Mouse (Mus musculus) lung, adult 18-20 months (tissue): ENCODE measurements around the gene Tufm.

Experiments
- DNase-seq, 2 experiments: peaks; one replicate each; pipeline ENCODE4 v3.0.0; 2022; ENCODE audit warnings: mixed read lengths in 2 of 2

Gene Tufm

DNA sequence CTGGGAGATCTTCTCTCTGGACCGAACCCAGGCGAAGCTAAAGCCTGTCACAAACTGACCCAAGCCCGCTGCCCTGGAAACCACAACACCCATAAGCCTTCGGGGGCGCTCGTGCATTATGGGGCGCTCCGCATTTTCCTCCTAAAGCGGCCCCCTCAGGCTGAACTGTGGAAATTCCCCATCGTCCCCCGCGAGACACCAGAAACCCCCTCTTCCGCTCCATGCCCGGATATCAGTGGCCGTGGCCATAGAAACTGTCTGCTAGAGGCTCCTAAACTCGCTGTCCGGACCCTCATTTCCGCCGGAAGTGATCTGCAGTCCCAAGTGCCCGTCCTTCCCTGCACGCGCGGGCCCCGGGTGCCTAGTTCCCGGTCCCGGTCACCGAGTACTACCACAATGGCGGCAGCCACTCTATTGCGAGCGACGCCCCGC is at the start of gene Tufm:
TSS of gene Tufm (plus strand) at position 310 of the 432 bp plus-strand sequence.
- DNase-seq, result peak; percentile 97 to 98

- no peak for DNase-seq
Observed at GRCm38 (mm10) chr7:126440134-126440533, 47.0 kb upstream of the Tufm start.

DNA sequence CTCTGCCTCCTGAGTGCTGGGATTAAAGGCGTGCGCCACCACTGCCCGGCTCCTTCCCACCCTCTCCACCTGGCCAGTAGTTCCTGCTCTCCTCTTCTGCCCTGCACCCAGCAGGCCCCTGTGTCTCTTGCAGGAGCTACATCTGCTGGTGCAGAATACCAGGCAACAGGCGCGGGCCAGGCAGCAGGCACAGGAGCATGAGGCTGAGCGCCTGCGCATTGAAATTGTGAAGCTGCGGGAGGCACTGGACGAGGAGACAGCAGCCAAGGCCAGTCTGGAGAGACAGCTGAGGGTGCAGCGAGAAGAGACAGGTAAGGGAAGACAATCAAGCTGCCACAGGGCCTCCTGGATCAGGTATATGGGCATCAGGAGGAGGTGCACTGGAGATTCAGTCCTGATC is 43.2 kb upstream of the Tufm start:
- no peak for DNase-seq

DNA sequence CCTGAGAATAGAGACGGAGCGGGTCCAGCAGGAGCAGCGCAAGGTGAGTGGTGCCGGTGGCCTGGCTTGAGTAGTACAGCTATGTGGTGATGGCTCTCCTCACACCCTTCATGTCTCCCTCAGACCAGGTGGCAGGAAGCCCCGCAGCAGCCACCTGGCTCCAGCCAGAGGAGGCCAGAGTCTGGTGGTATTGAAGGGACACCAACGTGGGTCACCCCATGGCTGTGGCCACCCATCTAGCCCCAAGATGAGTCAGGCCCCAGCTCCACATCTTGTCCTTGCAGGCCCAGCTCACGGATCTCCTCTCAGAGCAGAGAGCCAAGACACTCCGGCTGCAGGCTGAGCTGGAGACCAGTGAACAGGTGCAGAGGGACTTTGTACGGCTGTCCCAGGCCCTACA is 42.6 kb upstream of the Tufm start:
- no peak for DNase-seq

GRCm38 (mm10) chr7:126445104-126445815 is 41.9 kb upstream of the Tufm start:
- DNase-seq, result no peak

DNA sequence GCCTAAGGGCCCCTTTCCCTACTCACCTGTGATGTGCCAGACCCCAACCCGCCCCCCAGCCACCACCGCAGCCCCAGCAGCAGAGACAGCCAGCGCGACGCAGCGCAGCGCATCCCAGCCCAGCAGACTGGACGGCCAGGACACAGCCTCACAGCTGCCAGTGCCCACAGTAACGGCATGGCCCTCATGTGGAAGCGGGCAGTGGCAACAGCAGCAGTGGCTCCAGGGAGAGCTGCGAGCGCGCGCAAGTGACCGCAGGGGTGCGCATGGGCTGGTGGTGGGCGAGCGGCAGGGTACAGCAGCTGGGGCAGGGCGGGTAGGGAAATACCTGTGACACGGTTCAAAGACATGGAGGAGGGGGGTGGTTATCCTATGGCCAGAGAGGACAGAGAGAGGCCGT is 40.9 kb upstream of the Tufm start:
- no peak for DNase-seq

DNA sequence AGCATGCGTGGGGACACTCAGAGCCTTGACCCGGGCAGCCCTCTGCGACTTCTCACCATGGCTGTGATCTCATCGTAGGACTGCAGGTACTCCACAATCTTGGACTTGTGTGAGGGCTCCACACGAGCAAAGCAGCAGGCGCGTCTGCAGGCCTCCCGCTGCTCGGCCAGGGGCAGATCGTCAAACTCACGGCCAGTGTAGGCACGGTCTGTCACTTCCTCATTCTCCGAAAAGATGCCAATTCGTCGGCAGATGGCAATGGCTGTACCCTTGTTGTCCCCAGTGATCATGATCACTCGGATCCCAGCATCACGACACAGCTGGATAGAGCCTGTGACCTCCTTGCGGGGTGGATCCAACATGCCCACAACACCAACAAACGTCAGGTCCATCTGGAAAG is 38.7 kb upstream of the Tufm start:
- DNase-seq, result no peak

- DNase-seq, result no peak
Observed at GRCm38 (mm10) chr7:126449991-126450390, 37.2 kb upstream of the Tufm start.

- DNase-seq, result no peak
Observed at GRCm38 (mm10) chr7:126450641-126451040, 36.5 kb upstream of the Tufm start.

DNA sequence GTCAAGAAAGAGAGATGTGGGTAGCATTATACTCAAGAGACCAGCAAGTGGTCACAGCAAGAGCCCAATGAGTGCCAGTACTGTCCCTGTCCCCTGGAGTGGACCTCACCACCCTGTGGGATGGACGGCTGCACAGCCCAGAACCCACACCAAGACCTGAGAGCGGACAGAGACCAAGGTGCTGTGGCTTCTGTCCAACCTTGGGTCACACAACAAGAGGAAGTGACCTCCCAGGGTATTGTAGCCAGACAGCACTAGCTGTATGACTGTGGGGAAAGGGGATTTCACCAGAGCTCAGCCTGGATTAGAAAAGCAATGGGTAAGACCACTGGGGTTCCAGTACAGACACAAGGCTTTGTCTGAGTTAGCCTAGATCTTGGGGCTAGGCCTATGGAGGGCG is 34.9 kb upstream of the Tufm start:
- no peak for DNase-seq

GRCm38 (mm10) chr7:126453861-126454260 is 33.3 kb upstream of the Tufm start:
- no peak for DNase-seq

GRCm38 (mm10) chr7:126455242-126455641 is 31.9 kb upstream of the Tufm start:
- DNase-seq, result no peak

DNA sequence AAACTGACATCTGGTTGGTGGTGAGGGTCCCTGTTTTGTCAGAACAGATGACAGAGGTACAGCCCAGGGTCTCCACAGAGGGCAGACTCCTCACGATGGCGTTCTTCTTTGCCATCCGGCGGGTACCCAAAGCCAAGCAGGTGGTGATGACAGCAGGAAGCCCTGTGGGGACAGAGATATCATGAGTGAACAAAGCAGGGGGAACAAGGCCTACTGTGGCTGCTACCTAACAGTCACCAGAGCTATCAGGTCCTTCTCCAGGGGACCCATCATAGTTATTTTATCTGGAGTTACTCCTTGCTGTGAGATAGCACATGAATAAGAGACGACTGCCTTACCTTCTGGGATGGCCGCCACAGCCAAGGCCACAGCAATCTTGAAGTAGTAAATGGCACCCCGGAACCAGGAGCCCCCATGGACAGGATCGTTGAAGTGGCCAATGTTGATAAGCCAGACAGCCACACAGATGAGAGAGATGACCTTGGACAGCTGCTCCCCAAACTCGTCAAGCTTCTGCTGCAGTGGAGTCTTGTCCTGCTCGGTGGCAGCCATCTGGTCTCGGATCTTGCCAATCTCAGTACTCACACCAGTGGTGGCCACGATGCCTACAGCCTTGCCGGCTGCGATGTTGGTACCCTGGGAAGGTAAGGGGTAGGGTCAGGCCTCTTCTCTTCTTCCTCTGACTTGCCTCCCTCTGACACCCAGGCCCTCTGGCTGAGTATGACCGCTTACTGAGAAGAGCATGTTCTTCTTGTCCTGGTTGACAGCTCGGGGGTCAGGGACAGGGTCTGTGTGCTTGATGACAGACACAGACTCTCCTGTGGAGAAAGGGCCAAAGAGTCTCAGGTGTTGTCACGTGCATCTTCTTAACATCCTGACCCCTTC is 30.5 kb upstream of the Tufm start:
- DNase-seq, result no peak

DNA sequence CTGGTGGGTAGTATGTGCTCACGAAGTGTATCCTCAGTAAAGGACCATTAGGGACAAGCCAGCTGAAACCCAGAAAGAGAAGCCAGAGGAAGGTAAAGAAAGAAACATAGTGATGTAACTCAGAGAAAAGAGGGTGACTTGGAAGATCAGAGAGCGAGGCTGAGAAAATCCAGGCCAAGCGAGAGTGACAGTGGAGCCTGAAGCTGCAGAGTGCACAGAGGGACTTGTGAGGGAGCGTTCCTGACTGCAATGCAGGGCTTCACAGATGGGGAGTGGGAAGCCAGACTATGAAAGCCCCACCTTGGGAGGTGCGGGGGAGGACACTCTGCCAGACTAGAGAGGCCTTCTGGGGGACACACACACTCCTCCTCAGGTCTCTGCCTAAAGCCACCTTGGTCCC is 28.9 kb upstream of the Tufm start:
- no peak for DNase-seq

DNA sequence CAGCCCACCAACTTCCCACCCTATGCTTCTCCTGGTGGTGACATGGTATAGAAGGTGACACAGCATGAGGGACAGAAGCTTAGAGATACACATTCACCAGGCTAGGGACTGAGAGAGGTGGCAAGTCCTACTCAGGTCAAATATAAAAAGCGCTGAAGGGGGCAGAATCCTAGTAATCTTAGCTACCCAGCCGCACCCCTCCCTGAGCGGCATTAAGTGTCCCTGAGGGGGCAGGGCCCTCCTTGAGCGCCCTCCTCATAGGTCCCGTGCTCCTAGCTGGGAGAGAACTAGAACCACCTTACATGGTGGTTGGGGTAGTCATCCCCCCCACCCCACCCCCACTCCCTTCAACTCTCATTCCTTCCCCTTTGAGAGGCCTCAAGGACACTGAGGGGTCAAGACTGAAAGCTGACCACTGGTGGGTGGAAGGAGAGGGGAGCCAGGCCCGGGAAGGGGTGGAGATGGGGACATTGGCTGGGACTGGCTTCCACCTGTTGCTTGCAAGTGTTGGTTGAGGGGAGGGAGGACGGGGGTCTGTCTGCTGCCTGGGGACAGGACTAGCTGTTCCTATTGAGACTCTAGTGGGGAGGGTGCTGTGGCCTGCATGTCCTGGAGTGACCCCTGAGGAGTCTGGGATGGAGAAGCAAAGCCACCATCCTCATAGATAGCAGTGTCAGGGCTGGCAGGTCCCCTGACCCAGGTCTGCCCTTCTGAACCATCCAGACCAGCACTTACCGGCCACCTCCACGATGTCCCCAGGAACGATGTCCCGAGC is 28.1 kb upstream of the Tufm start:
- DNase-seq, result no peak

DNA sequence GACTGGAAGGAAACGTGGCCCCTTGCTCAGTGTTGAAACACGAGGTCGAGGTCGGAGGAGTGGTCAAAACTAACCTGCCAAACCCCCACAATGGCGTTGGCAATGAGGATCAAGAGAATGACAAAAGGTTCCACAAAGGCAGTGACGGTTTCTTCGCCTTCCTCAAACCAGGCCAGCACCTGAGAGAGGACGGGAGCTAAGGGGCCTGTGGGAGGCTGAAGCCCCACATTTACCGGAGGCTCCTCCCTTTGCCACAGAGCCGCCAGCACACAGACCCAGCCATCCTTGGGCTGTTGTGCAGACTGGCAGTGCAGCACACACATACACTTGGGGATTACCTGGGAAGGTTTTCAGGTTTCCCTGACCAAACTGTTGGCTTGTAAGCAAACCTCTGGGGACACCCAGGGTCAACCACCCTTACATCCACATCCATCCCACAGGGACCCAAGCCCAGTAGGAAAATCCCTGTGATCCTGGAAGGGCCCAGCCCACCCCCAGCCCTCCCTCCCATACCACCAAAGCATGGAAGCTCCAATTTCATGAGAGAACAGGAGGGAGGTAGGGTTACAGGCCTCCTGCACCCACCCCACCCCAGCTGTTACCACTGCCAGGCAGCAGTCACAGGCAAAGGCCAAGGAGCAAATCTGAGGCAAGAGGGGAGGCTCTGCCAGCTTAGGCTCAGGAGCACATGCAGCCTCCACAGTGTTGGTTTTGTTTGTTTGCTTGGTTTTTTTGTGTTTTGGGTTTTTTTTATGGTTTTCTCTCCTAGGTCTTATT is 26.4 kb upstream of the Tufm start:
- no peak for DNase-seq

- no peak for DNase-seq
Observed at GRCm38 (mm10) chr7:126461626-126462025, 25.5 kb upstream of the Tufm start.

- no peak for DNase-seq
Observed at GRCm38 (mm10) chr7:126463004-126463403, 24.2 kb upstream of the Tufm start, which contains the start of gene Atp2a1. Gene Atp2a1 (minus strand): TSS chr7:126463108.

DNA sequence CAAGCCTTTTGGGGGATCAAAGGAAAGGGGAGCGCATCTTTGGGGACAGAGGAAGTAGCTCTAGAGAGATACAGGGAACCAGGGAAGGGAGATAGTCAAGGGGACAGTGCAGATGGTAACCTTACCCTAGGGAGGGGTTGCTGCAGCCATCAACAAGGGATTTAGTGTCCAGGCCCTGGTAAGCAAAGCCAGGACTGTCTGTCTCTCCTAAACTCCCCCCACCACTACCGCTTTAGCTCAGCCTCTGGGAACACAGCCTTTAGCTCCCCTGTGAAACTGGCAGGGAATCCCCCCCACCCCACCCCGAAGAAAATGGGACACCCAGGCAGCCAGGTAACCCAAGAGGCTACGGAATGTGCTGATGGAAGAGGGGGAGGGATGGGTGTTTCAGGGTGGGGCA is 23.6 kb upstream of the Tufm start:
- no peak for DNase-seq

DNA sequence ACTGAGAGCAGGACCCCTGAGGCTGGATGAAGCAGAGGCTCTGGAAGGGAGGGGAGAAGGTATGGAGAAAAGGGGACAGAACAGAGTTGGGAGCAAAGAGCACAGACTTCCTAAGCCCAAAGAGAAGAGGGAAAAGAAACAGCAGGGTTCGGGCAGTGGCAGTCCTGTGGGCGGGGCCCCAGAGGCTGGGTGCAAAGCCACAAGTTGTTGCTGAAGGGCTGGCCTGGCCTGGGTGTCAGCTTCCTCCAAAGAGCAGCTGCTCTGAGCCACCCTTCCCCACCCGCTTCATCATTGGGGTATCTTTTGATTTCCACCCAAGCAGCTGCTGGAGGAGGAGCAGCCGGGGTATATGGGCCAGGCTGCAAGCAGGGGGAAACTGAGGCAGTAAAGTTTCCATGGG is 23.0 kb upstream of the Tufm start:
- DNase-seq, result peak in 1 of 2 experiments; percentile 26

- no peak for DNase-seq
Observed at GRCm38 (mm10) chr7:126464836-126465235, 22.3 kb upstream of the Tufm start.

DNA sequence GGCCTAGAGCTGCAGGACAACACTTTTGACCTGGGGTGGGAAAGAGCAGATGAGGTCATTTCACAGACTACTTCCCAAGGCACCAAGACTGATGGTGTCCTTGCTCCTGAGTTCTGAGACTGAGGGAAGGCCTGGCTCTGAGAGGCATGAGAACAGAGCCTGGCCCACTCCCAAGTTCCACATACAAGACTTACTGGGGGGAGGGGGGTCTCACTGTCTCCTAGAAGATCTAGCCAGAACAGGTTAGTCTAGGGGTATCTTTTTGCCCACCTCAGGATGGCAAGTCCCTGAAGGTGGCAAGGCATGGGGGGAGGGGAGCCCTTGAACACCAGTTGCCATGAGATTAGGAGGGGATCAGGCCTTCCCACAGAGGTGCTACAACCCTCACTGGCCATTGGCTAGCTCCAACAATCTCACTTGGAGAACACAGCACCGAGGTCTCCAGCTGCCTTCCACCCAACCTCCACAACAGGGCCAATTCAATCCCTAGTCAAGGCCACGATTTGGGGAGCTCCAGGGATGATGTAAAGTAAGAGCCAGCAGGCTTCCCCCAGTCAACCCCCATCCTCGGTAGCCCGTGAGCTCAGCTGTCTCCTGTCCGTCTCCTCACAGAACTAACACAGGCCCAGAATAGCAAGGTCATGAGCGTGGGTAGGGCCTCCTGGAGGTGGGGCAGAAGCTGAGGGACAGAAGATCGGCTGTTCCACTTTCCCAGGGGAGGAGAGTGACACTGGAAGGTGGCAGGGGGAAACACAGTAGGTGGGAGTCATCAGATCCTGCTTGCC is 21.7 kb upstream of the Tufm start:
- peak in 1 of 2 experiments; percentile 15 for DNase-seq
